Mouse (Mus musculus) spleen, postnatal 10 days (tissue): ENCODE measurements around the gene Hspa12a.

Experiments
- DNase-seq, 2 experiments: peaks; one replicate each; pipeline ENCODE4 v3.0.0; 2021 to 2022; ENCODE audit warnings: low spot score in 2 of 2

The Hspa12a gene

DNA sequence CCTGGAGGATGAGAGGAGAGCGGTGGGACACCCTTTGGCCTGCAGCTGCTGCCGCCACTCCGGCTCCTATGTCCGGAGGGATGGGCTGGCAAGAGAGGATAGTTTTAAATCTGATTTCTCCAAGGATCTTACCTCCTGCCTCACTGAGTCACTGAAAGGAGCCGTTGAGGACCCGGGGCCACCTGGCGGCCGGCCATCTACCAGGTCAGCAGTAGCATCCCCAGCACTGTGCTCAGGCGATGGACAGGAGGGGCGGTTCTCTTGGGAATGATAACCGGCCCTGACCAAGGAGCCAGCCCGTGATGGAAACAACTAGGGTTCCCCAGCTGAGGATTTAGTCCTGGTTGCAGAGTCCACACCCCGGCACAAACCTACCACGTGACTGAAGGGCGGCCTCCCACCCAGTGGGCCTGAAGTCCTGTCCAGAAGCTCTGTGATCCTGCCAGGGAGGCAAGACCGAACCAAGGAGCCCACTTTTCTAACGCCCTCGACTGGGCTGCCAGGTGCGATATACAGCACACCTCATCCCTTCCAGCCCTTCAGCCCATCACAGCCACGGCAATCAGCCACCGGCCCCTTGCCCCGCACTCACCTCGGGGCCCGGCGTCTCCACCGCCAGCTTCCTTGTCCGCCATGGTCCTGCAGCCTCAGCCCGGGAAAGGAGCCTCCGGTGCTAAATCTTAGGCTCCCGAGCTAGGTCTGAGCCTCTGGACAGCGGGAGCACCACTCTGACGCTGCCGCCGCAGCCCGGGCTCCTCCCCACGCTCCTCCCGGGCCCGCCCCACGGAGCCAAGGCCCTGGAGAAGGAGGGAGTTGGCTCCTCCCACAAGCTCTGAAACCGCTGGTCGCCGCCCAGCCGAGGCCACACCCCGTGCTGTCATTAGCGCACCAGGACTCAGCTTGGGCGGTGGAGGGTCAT lies 82.9 kb downstream of the Hspa12a start:
- peak; percentile 11 to 51 for DNase-seq

DNA sequence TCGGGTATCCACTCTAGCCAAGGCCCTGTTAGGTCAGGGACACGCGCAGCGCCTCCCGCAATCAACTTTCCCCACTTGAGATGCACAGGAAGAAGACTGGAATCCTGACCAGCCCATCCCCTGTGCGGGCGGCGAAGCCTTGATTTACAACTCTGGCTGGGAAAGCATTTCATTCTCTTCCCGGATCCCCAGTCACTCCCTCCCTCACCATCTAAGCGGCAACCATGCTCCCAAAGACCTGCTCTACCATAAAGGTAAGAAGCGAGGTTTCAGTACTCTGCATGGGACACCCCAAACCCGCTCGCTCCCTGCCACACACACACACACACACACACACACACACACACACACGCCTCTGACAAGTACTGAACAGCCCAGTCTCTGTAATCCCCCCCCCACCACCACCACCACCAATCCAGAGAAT lies 83.6 kb downstream of the Hspa12a start:
- DNase-seq = no peak

DNA sequence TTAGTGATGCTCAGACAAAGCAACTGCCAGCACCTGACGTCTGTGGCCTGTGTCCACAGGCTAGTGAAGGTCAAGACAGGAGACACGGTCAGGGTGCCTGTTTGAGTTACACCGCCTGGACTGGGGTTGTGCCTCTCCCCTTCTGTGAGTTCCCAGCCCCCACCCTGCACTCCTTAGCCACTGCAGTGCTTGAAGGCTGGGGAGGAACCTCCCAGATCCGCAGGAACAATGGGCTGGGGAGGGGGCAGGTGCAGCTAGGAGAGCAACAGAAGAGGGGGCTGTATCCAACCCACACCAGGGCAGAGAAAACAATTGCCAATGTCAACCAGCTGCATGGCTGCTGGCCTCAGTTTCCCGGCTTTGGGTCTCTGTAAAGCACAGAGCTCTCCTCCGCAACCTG lies 84.1 kb downstream of the Hspa12a start:
- no peak for DNase-seq

DNA sequence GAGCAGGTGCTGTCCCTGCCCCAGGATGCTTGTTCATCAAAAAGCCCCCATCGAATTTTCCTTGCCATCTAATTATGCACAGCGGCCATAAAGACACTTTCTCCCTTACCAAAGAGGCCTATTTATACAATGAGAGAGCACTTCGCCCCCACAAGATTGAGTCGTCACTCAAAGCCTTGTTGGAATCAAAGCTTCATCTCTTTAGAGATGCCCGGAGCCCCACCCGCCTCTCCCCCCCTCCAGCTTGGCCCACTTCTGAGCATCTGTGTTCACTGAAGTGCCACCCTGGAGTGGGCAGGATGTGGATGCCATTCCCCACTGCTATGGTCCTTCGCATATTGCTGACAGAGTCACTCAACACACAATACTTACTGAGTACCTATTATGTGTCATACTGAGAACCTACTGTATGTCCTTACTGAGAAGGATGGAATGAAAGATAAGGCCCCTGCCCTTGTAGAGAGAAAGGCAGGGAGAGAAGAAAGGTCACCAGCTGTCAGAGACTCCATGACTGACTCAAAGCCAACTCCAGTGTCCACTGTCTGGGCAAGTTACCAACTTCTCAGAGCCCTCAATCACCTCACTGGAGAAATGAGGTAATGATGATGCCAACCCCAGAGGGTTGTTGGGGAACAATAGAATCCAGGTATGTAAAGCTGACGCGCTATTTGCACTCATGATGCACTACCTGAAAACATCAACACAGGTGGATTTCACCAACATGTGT lies 87.2 kb downstream of the Hspa12a start:
- DNase-seq = no peak

DNA sequence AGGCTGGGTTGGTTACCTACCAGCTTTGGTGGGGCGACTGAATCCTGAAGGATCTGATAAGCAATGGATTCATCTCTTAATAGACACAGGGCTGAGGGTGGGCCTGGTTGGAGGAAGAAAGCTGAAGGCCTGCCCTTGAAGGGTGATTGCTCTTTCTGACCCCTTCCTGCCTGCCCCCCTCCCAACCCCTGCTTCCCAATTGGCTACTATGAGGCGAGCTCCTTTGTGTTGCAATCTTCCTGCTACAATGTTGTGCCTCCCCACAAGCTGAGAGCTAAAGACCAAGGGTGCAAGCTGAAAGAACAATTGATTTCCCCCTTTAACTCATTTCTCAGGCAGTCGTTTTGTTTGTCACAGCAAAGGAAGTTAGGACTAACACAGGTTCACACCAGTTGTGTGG lies 88.6 kb downstream of the Hspa12a start:
- no peak for DNase-seq

DNA sequence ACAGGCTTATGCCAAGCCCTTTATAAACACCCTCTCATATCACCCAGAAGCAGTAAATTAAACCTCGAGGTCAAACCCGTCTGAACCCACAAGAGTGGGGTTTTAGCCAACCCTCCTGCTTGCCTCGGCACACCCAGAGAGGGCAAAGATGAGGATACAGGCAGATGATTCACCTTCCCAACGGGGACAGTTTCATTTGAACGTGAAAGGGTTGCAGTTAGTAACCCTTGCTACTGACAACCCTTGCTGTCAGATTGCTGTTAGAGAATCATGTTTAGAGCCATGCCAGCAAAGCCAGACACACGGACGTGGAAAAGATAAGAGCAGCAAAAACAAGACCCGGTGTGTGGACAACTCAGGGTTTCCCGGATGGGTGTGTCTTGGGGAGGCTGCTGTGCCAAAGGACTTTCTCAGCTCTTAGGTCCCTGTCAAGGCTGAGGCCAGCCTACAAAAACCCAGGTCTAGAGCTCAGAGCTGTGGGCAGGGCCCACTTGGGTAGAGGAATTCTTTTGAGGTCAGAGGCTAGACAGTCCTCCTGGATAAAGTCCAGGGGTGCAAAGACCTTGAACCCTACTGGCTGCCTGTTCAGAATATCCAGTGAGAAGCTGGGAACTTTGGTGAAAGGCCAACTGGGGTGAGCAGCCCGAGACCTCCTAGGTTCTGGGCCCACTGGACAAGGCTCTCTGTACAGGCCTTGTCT lies 90.3 kb downstream of the Hspa12a start:
- no peak for DNase-seq

DNA sequence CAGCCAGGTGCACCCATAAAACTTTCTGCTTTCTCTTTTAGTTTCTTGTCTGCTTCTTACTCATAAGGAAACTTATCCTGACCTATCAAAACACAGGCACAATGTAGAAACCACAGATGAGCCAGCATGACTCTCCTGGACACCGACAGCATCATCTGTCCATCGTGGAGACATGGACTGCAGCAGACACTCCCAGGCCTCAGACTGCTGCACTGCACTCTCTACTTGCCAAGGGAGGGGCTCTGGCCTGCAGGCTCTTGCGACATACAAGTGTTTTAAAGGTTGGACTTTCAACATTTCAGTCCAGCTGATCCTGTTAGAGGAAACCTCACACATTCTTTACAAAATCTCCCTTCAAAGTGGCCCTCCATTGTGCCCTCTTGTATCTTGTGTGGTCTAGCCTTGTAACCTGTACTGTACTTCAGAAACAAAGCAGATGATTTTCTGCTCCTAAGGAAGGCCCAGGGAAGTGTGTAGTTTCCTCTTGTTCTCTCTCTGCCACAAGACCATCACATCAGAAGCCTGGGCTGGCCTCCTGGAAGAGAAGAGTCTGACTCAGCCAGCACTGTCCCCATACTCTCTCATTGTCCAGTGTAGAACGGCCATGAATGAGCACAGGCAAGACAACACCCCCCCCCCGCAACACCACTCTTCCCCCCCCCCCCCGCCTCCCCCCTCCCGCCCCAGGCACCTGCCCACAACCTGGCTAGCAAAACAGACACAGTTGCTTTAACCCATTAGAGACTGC lies 92.6 kb downstream of the Hspa12a start:
- DNase-seq = no peak

DNA sequence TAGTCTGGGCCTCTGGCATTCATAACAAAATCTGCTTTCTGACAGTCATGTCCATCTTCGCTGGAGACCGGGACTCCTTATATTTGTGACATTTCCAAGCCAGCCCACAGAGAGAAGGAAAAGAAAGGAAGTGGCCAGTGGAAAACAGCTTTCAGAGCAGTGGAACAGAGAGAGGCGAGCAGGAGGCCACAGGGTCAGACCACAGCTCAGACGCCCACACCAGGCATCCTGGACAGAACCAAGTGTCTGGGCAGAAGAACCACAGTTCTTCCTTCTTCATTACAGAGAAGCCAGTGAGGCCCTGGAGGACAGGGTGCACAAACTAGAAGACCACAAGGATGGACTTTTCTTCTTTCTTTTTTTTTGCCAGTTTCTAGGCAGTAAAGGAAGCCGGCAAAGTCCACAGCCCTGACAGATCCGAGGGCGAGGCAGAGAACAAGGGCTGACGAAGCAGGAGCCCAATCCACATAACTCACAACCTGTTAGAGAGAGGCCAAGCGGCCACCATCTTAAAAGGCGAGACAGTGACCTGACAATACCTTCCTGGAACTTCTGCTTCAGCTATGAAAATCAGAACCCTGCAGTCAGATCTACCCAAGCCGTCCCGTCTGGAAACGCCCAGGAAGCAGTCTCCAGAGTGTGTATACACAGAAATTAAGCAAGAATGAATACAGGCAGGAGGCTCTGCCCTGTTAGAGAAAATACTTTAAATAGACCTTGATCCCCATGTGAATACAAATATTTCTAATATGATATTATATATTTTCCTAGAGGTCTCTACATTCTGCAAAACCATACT lies 93.9 kb downstream of the Hspa12a start:
- no peak for DNase-seq

DNA sequence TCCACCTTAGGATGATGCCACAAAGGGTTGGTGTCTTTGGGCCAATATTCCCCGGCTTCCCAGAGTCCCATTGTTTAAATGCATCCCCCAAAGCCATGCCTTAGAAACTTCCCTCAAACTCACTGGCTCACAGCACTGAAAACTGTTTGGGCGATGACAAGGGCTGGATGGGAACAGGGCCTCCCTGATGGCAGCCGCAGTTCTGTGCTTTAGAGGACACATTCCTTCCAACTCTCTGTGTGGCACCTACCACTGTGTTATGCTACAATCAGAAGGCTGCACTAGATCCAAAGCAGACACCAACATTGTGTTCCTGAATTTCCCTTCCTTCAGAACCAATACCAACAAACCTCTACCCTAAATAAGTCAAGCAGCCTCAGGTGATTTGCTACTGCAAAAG lies 99.8 kb downstream of the Hspa12a start:
- no peak for DNase-seq

DNA sequence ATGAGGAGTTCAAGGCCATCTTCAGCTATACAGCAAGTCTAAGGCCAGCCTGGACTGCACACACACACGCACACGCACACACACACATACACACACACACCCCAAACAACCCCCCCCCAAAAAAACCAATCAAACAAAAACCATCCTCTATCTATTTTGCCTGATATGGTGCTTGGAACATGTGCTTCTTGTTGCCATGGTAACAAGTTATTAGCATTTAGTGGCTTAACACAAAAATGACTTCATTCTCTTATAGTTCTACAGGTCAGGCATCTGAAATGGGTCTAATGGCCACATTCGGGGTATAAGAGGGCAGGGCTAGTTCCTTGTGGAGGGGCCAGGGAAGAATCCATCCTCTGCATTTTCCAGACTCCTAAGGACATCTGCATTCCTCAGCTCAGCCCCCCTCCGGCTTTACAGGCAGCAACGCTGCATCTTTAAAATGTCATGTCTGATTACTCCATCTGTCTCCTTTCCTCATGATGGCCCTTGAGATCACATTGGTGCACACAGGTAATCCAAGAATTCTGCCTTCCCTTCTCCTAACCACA lies 102.7 kb downstream of the Hspa12a start:
- DNase-seq = no peak

DNA sequence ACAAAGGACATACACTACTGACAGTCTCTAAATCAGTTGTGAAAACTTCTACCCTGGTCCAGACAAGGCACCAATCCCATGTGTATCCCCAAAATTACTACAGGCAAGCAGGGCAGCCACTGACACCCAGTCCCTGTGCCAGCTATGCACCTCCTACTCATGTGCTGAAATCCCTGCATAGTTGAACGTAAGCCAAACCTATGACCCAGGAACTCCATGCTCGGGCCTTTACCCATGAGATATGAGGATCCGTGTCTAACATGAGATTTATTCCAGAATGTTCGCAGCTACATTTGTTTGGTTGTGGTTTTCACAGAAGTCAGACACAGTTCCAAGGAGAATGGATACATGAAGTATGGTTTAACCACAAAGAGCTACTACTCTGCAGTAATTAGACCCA lies 103.6 kb downstream of the Hspa12a start:
- no peak for DNase-seq

DNA sequence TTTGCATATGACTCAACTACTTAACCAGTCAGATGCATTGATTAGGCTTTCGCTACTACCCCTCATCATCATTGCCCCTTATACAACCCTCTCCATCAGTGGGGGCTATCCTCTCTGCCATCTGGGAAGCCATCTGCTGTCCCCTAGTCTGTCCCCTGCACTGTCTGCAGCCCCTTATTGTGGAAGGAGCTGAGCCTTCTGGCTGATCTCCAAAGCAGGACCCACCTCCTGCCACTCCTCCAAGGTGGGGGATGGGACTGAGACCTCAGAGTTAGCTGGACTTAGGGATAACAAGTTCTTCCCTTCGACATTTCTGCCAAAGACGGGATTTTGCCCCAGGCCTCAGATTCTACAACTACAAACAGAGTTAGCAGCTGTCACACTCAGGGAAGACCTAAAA lies 104.1 kb downstream of the Hspa12a start:
- no peak for DNase-seq

DNA sequence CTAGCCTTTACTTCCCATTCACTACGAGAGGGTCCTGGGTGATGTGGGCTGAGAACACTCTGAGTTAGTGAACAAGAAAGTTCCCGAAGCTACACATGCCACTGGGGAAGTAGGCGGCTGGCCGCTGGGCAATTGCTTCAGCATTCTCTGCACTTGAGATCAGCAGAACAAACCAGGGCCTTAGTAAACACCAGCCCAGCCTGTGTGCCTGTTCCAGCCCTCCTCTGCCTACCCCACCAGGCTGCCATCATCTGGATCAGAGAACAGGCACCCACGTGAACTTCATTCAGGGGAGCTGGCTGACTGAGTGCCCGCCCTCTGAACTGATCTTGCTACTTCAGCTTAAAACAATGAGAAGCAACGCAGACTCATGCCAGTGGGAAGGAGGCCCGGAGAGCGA lies 104.7 kb downstream of the Hspa12a start:
- DNase-seq = no peak

DNA sequence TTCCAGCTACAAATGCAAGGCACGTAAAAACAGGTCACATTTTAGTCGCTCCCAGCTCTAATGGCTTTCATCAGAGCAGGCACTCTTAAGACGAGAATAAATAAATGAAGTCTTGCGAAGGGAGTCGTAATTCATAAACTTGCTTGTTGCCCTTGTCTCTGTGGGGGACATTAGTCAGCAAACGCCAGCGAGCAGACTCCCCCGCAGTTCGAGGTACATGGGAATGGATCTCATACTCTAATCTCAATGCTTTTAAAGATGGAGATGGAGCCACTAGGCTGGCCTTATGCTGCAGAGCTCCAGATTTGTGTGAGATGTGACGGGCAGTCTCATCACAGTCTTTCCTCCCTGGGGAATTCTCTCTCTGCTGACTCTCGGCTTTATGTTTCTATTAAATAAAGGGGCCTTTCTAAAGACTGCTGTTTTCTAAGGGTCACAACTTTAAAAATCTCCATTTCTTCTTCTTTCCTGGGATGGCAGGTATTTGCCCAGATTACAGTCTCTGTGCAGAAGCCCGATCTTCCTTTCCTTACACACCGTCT lies 109.7 kb downstream of the Hspa12a start:
- no peak for DNase-seq

DNA sequence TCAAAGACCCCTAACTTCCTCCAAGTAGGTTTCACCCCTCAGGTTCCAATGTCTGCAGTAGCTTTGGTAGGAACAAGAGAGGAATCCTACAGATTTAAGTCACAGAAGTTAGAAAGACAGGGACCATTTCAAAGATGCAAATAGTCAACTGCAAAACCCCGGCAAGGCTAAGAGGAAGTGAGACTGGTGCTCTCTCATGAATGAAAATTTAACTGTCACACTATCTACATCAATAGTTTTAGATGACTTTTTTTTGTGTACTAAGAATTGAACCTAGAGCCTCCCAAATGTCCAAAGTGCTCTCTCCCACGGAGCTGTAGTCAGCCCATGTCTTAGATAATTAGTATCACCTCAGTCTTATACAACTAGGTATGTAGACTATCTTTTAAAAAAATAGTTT lies 110.5 kb downstream of the Hspa12a start:
- no peak for DNase-seq

DNA sequence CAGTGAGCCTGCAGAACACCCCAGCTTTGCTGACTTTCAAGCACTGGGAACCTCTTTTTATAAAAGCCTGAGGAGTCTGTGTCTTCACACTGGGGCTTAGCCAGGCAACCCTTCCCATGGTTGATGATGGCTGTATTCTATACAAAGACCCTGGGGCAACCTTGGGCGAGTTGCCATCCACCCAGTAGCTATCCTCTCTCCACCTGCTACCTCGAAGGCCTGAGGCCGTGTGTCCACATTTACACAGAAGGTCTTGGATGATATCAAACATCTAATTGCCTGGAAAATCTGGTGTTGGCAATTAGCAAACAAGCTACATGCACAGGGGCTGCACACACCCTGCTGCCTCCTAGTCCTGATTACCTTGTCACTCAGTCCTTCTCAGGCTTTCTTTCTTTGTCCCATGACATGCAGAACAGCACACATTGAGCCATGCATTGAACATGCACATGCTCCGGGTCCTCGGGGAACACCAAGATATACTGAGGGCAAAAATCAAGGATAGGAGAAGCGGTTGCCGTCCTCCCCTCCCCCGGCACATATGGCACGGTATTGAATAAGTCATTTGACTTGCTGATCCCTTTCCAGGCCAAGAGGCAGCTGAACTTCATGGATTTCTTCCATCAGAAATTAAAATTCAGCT lies 112.1 kb downstream of the Hspa12a start:
- DNase-seq = no peak

DNA sequence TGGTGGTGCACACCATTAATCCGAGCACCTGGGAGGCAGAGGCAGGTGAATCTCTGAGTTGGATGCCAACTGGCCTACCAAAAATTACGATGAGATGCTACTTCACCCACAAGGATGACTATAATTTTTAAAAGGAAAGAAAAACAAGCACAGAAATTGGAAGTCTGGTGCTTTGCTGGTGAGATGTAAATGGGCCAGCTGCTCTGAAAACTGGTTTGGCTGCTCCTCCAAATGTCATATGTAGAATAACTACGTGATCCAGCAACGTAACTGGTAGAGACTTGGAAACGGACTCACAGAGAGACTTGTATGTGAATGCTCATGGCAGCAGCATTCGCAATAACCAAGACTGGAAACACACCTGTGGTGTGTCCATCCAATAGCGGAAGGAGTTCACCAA lies 113.3 kb downstream of the Hspa12a start:
- DNase-seq = no peak

DNA sequence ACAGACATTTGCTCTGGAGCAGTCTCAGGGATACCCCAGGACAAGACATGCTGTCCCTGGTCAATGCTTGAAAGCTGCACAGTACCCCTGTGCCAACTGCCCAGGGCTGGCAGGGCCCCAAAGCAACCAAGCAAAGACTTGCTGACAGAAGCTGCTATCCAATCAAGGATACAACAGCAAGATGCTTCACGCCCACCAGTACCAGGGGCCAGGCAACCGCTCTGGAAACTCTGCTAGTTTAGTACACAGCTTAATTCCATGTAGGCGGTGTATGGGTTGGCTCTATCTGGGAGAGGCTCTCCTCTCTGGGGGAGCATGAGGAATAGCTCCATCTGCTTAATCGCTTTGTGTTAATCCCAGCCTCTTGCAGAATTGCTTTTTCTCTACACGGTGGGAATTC lies 113.9 kb downstream of the Hspa12a start:
- no peak for DNase-seq

DNA sequence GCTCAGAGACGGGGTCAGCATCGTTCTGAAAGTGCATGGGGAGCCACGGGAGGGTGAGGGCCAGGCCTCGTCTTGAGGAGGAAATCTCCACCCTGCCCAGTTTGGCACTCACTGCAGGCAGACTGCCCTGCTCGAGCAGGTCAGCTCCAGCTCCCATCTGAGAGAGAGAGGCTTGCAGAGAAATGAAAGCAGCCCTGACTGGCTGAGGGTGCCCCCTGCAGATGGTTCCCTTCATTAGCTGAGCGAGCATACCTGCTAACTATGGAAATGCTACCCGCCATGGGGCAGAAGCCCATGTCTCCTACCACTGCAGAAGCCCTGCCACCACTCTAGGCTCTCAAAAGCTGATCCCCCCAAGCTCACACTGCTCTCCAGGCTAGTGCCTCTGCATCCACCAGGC lies 115.8 kb downstream of the Hspa12a start:
- no peak for DNase-seq

DNA sequence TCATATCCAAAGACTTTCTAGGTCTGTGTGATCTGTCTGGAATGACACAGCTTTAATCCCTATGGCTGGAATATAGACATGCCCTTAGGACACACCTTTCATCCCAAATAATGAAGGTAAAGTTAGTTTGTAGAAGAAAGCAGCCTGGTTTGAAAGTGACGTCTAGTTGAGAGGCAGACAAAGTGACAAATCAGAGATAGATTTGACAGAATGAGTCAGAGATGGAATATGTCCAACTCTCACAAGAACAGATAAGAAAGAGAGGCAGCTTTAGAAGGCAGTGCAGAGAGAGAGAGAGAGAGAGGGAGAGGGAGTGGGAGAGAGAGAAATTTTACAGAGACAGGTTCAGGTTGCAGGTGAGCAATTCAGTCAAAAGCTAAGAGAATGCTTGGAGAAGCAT lies 119.1 kb downstream of the Hspa12a start:
- no peak for DNase-seq
